Mouse (Mus musculus) liver, postnatal 0 days (tissue): ENCODE results near the gene Gm21425. TPM values are rescaled to one million over a fixed set of nuclear protein-coding genes. Genes with fewer than 3 reads are reported as not detected.
"Not testable (repeated sequence)": the region's sequence is repeated elsewhere in the genome, so short reads cannot be mapped to it uniquely, and the experiment has no call there.

ENCODE experiments used
- ATAC-seq: fragments of 200-750 bp; cut with Nextera tagmentation; 2 replicates; pipeline ENCODE4 v1.8.0; 2017; ENCODE audit warnings: mild to moderate bottlenecking, moderate library complexity
- DNase-seq: peaks from one replicate; pipeline ENCODE4 v3.0.0-alpha.2; 2016
- H3K27ac ChIP-seq: fragments of 300-500 bp; sonication (generic); 2 replicates; pipeline ENCODE4 v1.5.1; 2014; ENCODE audit warnings: antibody characterized with exemption, moderate library complexity, mild to moderate bottlenecking, low read depth
- H3K27me3 ChIP-seq: fragments of 300-500 bp; sonication (generic); 2 replicates; pipeline ENCODE4 v1.6.1; 2014; ENCODE audit warnings: low read length, control low read depth, mixed read lengths; ENCODE audit not compliant: insufficient read depth
- H3K36me3 ChIP-seq: fragments of 300-500 bp; sonication (generic); replicated peaks from 2 replicates; pipeline ENCODE4 v1.6.1; 2014; ENCODE audit warnings: mild to moderate bottlenecking, control low read depth, low read length, moderate library complexity, mixed read lengths; ENCODE audit not compliant: insufficient read depth
- H3K4me1 ChIP-seq: fragments of 300-500 bp; sonication (generic); 2 replicates; pipeline ENCODE4 v1.6.1; 2014; ENCODE audit warnings: antibody characterized with exemption, mild to moderate bottlenecking, control low read depth; ENCODE audit not compliant: insufficient read depth
- H3K4me2 ChIP-seq: fragments of 300-500 bp; sonication (generic); 2 replicates; pipeline ENCODE4 v1.6.1; 2014; ENCODE audit warnings: low read depth, mild to moderate bottlenecking, low read length, moderate library complexity, mixed read lengths
- H3K4me3 ChIP-seq: fragments of 300-500 bp; sonication (generic); 2 replicates; pipeline ENCODE4 v1.5.1; 2014; ENCODE audit warnings: low read depth, low read length
- H3K9ac ChIP-seq: fragments of 300-500 bp; sonication (generic); replicated peaks from 2 replicates; pipeline ENCODE4 v1.6.1; 2014; ENCODE audit warnings: mild to moderate bottlenecking, moderate library complexity
- H3K9me3 ChIP-seq: fragments of 300-500 bp; sonication (generic); 2 replicates; pipeline ENCODE4 v1.6.1; 2016; ENCODE audit warnings: mild to moderate bottlenecking, control low read depth, low read length, mixed read lengths
- WGBS: fragments of 180-500 bp; shearing (Covaris S2); extraction: QIAGEN DNeasy Blood & Tissue Kit; methylation state at CpG from one replicate; pipeline ENCODE4 v1.1.7; 2014; ENCODE audit not compliant: insufficient replicate concordance; 5-methylcytosine and 5-hydroxymethylcytosine counted together
- polyA plus RNA-seq: library from polyadenylated mRNA; unstranded; fragments of >200 nt; fragmentation: Nextera tagmentation; extraction: Ambion mirVana; gene quantifications from 2 replicates; pipeline ENCODE4 v1.2.1, GENCODE M21; 2015

The Gm21425 gene
- polyA plus RNA-seq, result not detected in 2 replicates

DNA sequence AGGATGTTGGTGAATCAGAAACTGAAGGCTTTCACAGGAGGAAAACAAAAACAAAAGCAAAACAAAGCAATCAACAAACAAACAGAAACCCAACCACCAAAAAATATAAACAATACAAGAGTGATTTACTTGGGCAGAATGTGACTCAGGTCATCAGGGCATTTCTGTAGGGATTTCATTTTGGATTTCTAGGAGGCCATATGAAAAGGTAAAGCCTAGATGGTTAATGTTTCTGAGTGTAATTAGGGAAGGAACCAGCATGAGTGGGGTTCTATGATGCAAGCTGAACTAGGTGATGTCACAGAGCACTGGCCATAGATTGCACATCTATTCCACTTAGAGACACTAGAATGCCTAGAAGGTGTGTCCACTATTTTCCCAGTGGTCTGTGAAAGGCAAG is at the start of gene Gm21425:
Gene Gm21425 (plus strand): TSS at position 301 of the 400 bp plus-strand sequence.
- ATAC-seq, result not testable (repeated sequence)

DNA sequence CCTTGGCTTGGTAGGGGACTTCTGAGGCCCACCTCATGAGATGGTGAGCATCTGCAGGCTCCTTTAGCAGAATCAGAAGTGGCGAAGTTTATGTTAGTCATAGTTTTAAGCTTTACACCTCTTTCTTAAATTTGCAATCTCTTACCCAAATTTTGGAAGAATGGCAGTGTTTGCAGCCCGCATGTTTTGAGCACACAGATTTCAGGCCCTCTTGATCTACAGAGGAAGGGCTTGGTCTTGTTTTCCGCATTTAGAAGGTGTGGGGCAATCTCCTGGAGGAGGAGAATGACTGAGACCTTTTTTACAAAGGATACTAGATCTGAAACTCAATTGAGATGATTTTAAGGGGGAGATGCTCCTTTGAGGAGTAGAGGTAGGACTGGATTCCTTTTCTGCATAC is 28.4 kb upstream of the Gm21425 start, which contains the start of gene Gm21891:
Gene Gm21891 (minus strand): TSS at position 101 of the 400 bp plus-strand sequence.
- H3K4me2 ChIP-seq, H3K4me1 ChIP-seq, H3K27me3 ChIP-seq, H3K9ac ChIP-seq, H3K4me3 ChIP-seq, H3K27ac ChIP-seq, H3K36me3 ChIP-seq, H3K9me3 ChIP-seq, DNase-seq, ATAC-seq: not testable (repeated sequence)
- no CpG with 5 or more reads among the region's 3 CpGs for WGBS

More for the DNA sequence above, at the start of gene Gm21425:
- H3K4me1 ChIP-seq, H3K36me3 ChIP-seq, H3K27ac ChIP-seq, H3K4me3 ChIP-seq, H3K4me2 ChIP-seq, H3K9me3 ChIP-seq, H3K27me3 ChIP-seq, H3K9ac ChIP-seq, DNase-seq: not testable (repeated sequence)

Other genes with a start within 250 kb of the Gm21425 start
- not detected in 2 replicates for gene Gm20807, start 119.1 kb upstream of the Gm21425 start, polyA plus RNA-seq
- gene Gm21891, start 28.5 kb upstream of the Gm21425 start, polyA plus RNA-seq, result not detected in 2 replicates
- gene Gm21828, start 62.0 kb downstream of the Gm21425 start, polyA plus RNA-seq, result not detected in 2 replicates
- gene Gm21440, start 90.4 kb downstream of the Gm21425 start, polyA plus RNA-seq, result not detected in 2 replicates
- not detected in 2 replicates for gene Gm21454, start 90.5 kb downstream of the Gm21425 start, polyA plus RNA-seq
- not detected in 2 replicates for gene Gm21725, start 187.1 kb downstream of the Gm21425 start, polyA plus RNA-seq